ENCODE assay signal across 8 mouse cellular contexts in genomic region chr16:10489904-10490457, GRCm38 (mm10). TPM values are rescaled to one million over a fixed set of nuclear protein-coding genes. Genes with fewer than 3 reads are reported as not detected.
DNase-seq lines count a peak whose midpoint lies in the region; ATAC-seq and TF ChIP-seq lines count a peak whose summit lies in the region.

No protein-coding gene starts in this region.

- intact Hi-C loops in left cerebral cortex, postnatal 14 days (cut with DNase I): no loop called here
- intact Hi-C loops in gastrocnemius, postnatal 14 days (cut with DNase I; ENCODE audit: low total_unique reads): no loop called here

- peak overlapping the region; percentile 67 for H3K9ac ChIP-seq in heart, embryonic 13.5 days
- no peak overlapping the region for H3K9ac ChIP-seq in liver, postnatal 0 days (replicated peaks)

- no peak overlapping the region for H3K27ac ChIP-seq in heart, embryonic 13.5 days (replicated peaks)
- no peak overlapping the region for H3K27ac ChIP-seq in liver, postnatal 0 days (ENCODE audit: low read depth)

- no peaks in the 10 kb centered on the region for H3K9me3 ChIP-seq in heart, embryonic 13.5 days
- H3K9me3 ChIP-seq in E14TG2a.4 (ENCODE audit: low read length): no peaks in the 10 kb centered on the region
- no peaks in the 10 kb centered on the region for H3K9me3 ChIP-seq in liver, postnatal 0 days (ENCODE audit: low read length)

- no peaks in the 10 kb centered on the region for H3K36me3 ChIP-seq in heart, embryonic 13.5 days
- H3K36me3 ChIP-seq in E14TG2a.4 (ENCODE audit: insufficient read depth, low read length): no peaks in the 10 kb centered on the region
- H3K36me3 ChIP-seq in liver, postnatal 0 days (replicated peaks; ENCODE audit: insufficient read depth, low read length): no peaks in the 10 kb centered on the region

- TF ChIP-seq CTCF in E14TG2a.4 (conservative IDR thresholded peaks at IDR 0.05; ENCODE audit: low read length): no peak
- TF ChIP-seq CTCF in liver, postnatal 0 days (IDR thresholded peaks at IDR 0.05; ENCODE audit: low read depth): no peak

- DNase-seq in heart, adult 18-20 months: no peak
- DNase-seq in liver, postnatal 0 days: no peak
- no peak for DNase-seq in left cerebral cortex, postnatal 14 days (ENCODE audit: low spot score in 2 of 2)
- DNase-seq in ovary, postnatal 14 days (ENCODE audit: low spot score): no peak
- no peak for DNase-seq in gastrocnemius, postnatal 14 days

- peak overlapping the region; percentile 43 for H3K4me3 ChIP-seq in heart, embryonic 13.5 days
- peak overlapping the region; percentile 60 for H3K4me3 ChIP-seq in E14TG2a.4 (replicated peaks; ENCODE audit: low read length)
- H3K4me3 ChIP-seq in liver, postnatal 0 days (ENCODE audit: low read depth, low read length): peak overlapping the region; percentile 25; the same call in 1 of the 2 replicates

- H3K4me1 ChIP-seq in heart, embryonic 13.5 days: peaks cover 15% of the 10 kb centered on the region
- peaks cover 13% of the 10 kb centered on the region for H3K4me1 ChIP-seq in E14TG2a.4 (replicated peaks; ENCODE audit: low read depth, low read length)
- H3K4me1 ChIP-seq in liver, postnatal 0 days (ENCODE audit: insufficient read depth): no peaks in the 10 kb centered on the region

- 9% methylated on average over 12 of the region's 14 CpGs for WGBS in heart, embryonic 13.5 days
- WGBS in liver, postnatal 0 days (ENCODE audit: insufficient replicate concordance): 19% methylated on average over 11 of the region's 14 CpGs

- ATAC-seq in heart, embryonic 13.5 days (ENCODE audit: extremely low read depth, insufficient number of reproducible peaks, low FRiP score, low TSS enrichment): no peak
- ATAC-seq in hematopoietic stem cell, adult 5-6 weeks (replicated peaks in 1 of 2; ENCODE audit: insufficient read depth in 1 of 2, low FRiP score in 2 of 2, low TSS enrichment in 1 of 2, low read depth in 1 of 2, poor library complexity in 2 of 2, severe bottlenecking in 2 of 2): 0 out of 4 replicates have a peak, but pooled peaks have one; percentile 5 to 10
- ATAC-seq in liver, postnatal 0 days: no peak

- peaks cover 67% of the 10 kb centered on the region for H3K27me3 ChIP-seq in heart, embryonic 13.5 days (replicated peaks)
- peaks cover 61% of the 10 kb centered on the region for H3K27me3 ChIP-seq in E14TG2a.4 (ENCODE audit: insufficient read depth, low read length)
- H3K27me3 ChIP-seq in liver, postnatal 0 days (ENCODE audit: insufficient read depth, low read length): peaks cover 7% of the 10 kb centered on the region; the same call in 1 of the 2 replicates

- H3K4me2 ChIP-seq in heart, embryonic 13.5 days: peak overlapping the region; percentile 71
- peak overlapping the region; percentile 61 for H3K4me2 ChIP-seq in liver, postnatal 0 days (ENCODE audit: low read depth, low read length)

- TF ChIP-seq EP300 in liver, postnatal 0 days (IDR thresholded peaks at IDR 0.05; ENCODE audit: low read depth): no peak

RNA-seq across cellular contexts. Expression of gene Ciita, which starts 10.1 kb away (rescaled TPM):
- 0.17 and 0.29 TPM in 2 replicates for polyA plus RNA-seq in heart, embryonic 13.5 days (2015; fragmentation: Nextera tagmentation; extraction: Ambion mirVana)
- 1 to 10 TPM; 1.3 to 3.9 TPM for total RNA-seq in heart, adult 18-20 months (2021)
- 2.3 and 2.4 TPM in 2 replicates for total RNA-seq in hematopoietic stem cell, adult 5-6 weeks (2017)
- 0.21 and 0.31 TPM in 2 replicates for polyA plus RNA-seq in liver, postnatal 0 days (2015; fragmentation: Nextera tagmentation; extraction: Ambion mirVana)
- total RNA-seq in left cerebral cortex, postnatal 14 days (2021): under 1 TPM in 1 of 2 experiments, not detected in 1; 0.04 TPM
- total RNA-seq in gastrocnemius, postnatal 14 days (2021): under 1 TPM; 0.14 to 0.22 TPM

RNA-seq across cellular contexts. Expression of gene Tvp23a, which starts 42.8 kb away (rescaled TPM):
- polyA plus RNA-seq in heart, embryonic 13.5 days (2015; fragmentation: Nextera tagmentation; extraction: Ambion mirVana): 3.9 and 4.1 TPM in 2 replicates
- under 1 TPM; 0.10 to 0.26 TPM for total RNA-seq in heart, adult 18-20 months (2021)
- total RNA-seq in hematopoietic stem cell, adult 5-6 weeks (2017): 0.19 TPM in 1 of 2 replicates, not detected in the other
- 0.20 and 0.21 TPM in 2 replicates for polyA plus RNA-seq in liver, postnatal 0 days (2015; fragmentation: Nextera tagmentation; extraction: Ambion mirVana)
- total RNA-seq in left cerebral cortex, postnatal 14 days (2021): 10 to 100 TPM; 33.6 to 36.0 TPM
- total RNA-seq in gastrocnemius, postnatal 14 days (2021): under 1 TPM; 0.69 to 0.80 TPM

RNA-seq across cellular contexts. Expression of gene Dexi, which starts 52.9 kb away (rescaled TPM):
- 13.3 and 15.0 TPM in 2 replicates for polyA plus RNA-seq in heart, embryonic 13.5 days (2015; fragmentation: Nextera tagmentation; extraction: Ambion mirVana)
- 10 to 100 TPM; 29.7 to 33.3 TPM for total RNA-seq in heart, adult 18-20 months (2021)
- total RNA-seq in hematopoietic stem cell, adult 5-6 weeks (2017): 6.6 and 13.0 TPM in 2 replicates
- polyA plus RNA-seq in liver, postnatal 0 days (2015; fragmentation: Nextera tagmentation; extraction: Ambion mirVana): 2.8 and 4.4 TPM in 2 replicates
- 10 to 100 TPM; 43.5 to 50.3 TPM for total RNA-seq in left cerebral cortex, postnatal 14 days (2021)
- total RNA-seq in gastrocnemius, postnatal 14 days (2021): 10 to 100 TPM; 25.9 to 26.0 TPM

RNA-seq across cellular contexts. Expression of gene Clec16a, which starts 55.2 kb away (rescaled TPM):
- polyA plus RNA-seq in heart, embryonic 13.5 days (2015; fragmentation: Nextera tagmentation; extraction: Ambion mirVana): 24.9 and 29.7 TPM in 2 replicates
- 10 to 100 TPM; 54.5 to 57.2 TPM for total RNA-seq in heart, adult 18-20 months (2021)
- total RNA-seq in hematopoietic stem cell, adult 5-6 weeks (2017): 15.0 and 15.4 TPM in 2 replicates
- polyA plus RNA-seq in liver, postnatal 0 days (2015; fragmentation: Nextera tagmentation; extraction: Ambion mirVana): 9.5 and 11.3 TPM in 2 replicates
- total RNA-seq in left cerebral cortex, postnatal 14 days (2021): 10 to 100 TPM; 74.1 to 76.7 TPM
- total RNA-seq in gastrocnemius, postnatal 14 days (2021): 10 to 100 TPM; 26.2 to 28.4 TPM

Comparison
In these comparisons a context has a peak if more than half of its experiments do, and no peak if none do; other contexts are left out.
1. ATAC-seq: peak in hematopoietic stem cell, adult 5-6 weeks (2 of 2); none in heart, embryonic 13.5 days (single experiment) and liver, postnatal 0 days (single experiment).
2. RNA of gene Tvp23a, which starts 42.8 kb away (total RNA-seq): 33.6 to 36.0 TPM in left cerebral cortex, postnatal 14 days; 0.69 to 0.80 TPM in gastrocnemius, postnatal 14 days, 0.10 to 0.26 TPM in heart, adult 18-20 months and 0.19 TPM in hematopoietic stem cell, adult 5-6 weeks; every median in the first group is over 10 times any median in the second.
3. Peak in every context shown above with its lines, with median percentiles within 50 percentile points of each other: H3K4me3 ChIP-seq.